Mouse (Mus musculus) left cerebral cortex, postnatal 10 days (tissue): ENCODE measurements around the gene Pdia3. TPM values are rescaled to one million over a fixed set of nuclear protein-coding genes. Genes with fewer than 3 reads are reported as not detected.
A peak's percentile ranks its signal among the peaks of the same experiment; 100 is the strongest.
"Not testable (repeated sequence)": the region's sequence is repeated elsewhere in the genome, so short reads cannot be mapped to it uniquely, and the experiment has no call there.

Source experiments
- DNase-seq, 2 experiments: peaks; one replicate each; pipeline ENCODE4 v3.0.0; 2021 to 2022; ENCODE audit warnings: low spot score in 2 of 2, mixed read lengths in 1 of 2; ENCODE audit errors: extremely low spot score in 1 of 2
- intact Hi-C: fragments of 180-260 bp; cut with DNase I; formaldehyde crosslinking; loops from one replicate; pipeline ENCODE4 v1.15.1; 2025
- total RNA-seq, 2 experiments: library from RNA; stranded (reverse); gene quantifications; 2 replicates each; pipeline ENCODE4 v1.2.3; 2021

Pdia3 gene
- 100 to 1,000 TPM; 198 to 214 TPM for total RNA-seq

DNA sequence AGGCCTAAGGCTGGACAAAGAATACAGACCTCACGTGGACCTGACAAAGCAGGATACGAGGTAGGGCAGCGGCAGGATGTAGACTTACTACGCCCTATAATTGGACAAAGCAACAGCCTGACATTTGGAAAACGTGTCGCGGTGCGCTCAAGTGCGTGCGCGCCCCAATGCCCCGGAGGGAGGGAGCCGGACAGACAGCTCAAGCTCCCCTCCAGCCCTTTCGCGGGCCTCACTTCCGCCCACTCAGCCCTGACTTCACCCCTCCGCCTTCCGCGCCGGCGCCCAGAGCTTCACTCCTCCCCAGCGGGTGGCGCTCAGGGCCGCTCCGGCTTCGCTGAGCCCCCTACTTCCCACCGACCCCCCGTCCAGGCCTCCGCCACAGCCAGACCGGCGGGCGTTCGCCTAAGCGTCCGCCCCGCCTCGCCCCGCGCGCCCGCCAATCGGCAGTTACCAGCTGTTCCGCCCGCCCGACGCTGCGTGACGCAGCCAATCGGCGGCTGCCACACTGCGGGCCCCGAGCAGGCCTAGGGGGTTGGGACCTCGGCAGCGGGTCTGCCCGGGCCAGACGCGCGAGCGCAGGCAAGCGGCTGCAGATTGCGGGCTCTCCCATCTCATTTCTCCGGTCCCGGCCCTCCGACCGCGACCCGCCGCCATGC, at the start of gene Pdia3, which contains the start of gene Catsper2:
TSS of gene Pdia3 (plus strand) at position 389 of the 656 bp plus-strand sequence.
TSS of gene Catsper2 (minus strand) at position 406 of the 656 bp plus-strand sequence.
- intact Hi-C loops, result no loop called here
- DNase-seq, result peak; percentile 93 to 99

- no peak for DNase-seq
Observed at GRCm38 (mm10) chr2:121368831-121369230, 44.7 kb upstream of the Pdia3 start.

DNA sequence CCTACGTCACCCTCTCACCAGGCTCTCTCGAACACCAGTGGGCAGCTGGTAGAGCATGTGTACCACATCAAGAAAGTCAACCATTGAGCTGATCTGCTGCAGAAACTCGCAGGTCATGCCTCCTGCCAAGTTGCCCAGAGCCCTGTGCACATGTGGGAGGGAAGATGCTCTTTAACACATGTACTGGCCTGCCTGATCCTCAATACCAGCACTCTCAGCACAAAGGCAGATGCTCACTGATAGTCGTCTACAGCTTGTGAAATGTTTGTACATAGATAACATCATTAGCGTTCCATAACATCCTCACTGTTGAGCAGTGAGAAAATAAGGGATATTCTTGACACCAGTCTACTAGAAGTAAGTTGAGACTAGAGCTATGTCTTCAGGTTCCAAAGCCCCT, 42.7 kb upstream of the Pdia3 start:
- DNase-seq, result no peak
- intact Hi-C loops, result no loop called here

More at GRCm38 (mm10) chr2:121368831-121369230, 44.7 kb upstream of the Pdia3 start:
- intact Hi-C loops, result no loop called here

DNA sequence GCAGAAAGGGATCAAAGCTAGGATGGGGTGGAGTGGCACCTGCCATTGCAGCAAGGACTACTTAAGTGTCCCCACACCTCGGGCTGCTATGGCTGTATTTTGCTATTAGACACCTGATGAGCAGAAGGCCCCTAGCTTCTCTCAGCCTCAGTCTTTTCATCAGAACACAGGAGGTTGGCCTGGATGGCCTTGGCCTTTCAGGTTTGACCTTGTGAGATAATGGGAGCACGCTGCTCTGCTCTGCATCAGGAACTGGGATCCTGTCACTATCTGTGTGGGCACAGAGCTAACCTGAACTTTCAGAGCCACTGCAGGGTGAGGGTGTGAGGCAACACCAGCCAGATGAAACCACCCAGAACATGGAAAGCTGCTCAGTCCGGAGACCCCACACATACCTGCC, 41.3 kb upstream of the Pdia3 start:
- no peak for DNase-seq
- intact Hi-C loops, result no loop called here

DNA sequence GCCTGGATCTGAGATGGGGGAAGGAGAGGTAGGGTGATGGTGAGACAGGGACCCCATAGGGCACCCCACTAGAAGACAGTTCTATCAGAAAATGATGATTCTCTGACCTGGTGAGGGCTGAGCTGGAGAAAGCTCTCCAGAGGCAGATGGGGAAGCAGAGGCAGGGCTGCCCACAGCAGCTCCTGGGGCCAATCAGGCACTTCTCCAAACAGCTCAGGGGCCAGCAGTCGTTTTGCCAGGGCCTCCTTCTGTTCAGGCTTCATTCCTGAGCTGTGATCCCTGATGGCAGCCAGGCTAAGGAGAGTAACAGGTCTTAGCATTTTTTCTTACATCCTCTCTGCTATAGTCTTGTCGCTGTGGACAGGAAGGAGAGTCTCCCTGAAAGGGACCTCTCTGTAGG, 38.8 kb upstream of the Pdia3 start:
- no peak for DNase-seq
- intact Hi-C loops, result no loop called here

DNA sequence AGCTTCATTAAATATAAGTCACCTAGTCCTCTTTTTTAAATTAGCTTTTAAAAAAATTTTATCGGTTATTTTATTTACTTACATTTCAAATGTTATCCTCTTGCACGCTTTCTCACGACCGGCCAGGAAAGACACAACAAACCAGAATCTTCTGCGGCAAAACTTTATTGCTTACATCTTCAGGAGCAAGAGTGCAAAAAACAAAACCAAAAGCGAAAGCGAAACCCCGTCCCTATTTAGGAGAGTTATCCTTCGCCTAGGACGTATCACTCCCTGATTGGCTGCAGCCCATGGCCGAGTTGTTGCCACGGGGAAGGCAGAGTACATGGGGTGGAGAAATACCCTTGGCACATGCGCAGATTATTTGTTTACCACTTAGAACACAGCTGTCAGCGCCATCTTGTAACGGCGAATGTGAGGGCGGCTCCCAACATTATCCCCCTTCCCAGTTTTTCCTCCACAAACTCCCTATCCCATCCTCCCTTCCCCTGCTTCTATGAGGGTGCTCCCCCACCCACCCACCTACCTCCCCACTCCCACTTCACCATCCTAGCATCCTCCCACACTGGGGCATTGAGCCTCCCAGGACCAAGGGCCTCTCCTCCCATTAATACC, 26.5 kb upstream of the Pdia3 start, which contains the start of gene Strc:
TSS of gene Strc (minus strand) at position 208 of the 615 bp plus-strand sequence.
- intact Hi-C loops, DNase-seq: not testable (repeated sequence)

GRCm38 (mm10) chr2:121396624-121397023, 17.0 kb upstream of the Pdia3 start:
- DNase-seq, result peak; percentile 66 to 83
- intact Hi-C loops, result loop anchor here (5.0 kb wide), 1 partner anchor 39 kb away; the partner anchor contains the start of genes Ckmt1 and Ppip5k1

- intact Hi-C loops, result no loop called here
- DNase-seq, result no peak
Observed at GRCm38 (mm10) chr2:121403296-121403695, 10.3 kb upstream of the Pdia3 start.

- peak in 1 of 2 experiments; percentile 22 for DNase-seq
Observed at GRCm38 (mm10) chr2:121408160-121408559, 5.4 kb upstream of the Pdia3 start.

DNA sequence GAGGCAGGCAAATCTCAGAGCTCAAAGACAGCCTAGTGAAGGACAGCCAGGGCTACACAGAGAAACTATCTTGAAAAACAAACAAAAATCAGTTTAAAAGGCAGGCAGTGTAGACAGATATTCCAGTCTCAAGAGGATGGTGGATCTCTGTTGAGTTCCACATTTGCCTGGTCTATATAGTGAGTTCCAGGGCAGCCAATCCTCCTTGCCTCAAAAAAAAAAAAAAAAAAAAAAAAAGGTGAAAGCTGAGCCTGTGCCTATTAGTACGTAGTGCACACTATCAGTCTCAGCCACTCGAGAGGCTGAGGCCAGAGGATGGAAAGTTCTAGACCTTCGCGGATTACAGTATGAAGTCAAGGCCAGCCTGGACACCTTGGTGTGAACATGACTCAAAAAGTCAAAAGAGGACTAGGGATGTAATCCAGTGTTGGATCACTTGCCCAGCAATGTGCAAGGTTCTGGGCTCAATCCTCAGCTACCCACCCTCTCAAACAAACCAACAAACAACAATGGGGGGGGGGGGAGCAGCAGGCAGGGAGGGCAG, 660 bp upstream of the Pdia3 start:
- DNase-seq, result no peak
- intact Hi-C loops, result no loop called here

More at GRCm38 (mm10) chr2:121408160-121408559, 5.4 kb upstream of the Pdia3 start:
- intact Hi-C loops, result no loop called here

- DNase-seq, result no peak
Observed at GRCm38 (mm10) chr2:121414139-121414685, 637 bp downstream of the Pdia3 start.

DNA sequence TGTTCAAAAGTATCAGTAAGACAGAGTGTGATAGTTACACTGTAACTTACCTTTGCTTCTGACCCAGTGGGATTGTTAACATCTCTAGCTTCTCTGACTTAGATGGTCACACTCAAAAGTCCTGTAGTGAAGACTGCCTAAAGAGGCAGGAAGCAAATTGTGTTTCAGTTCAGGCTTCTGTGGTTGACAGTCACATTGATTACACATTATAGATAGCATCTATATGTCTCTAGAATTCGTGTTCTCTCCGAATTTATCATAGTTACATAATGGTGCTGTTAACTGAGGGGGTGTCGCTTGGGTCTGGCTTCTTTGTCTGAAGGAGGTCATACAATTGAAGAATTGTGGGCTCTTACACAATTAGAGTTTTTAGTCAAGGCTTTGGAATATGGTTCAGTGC, 1.5 kb downstream of the Pdia3 start:
- no peak for DNase-seq
- intact Hi-C loops, result no loop called here

More at GRCm38 (mm10) chr2:121414139-121414685, 637 bp downstream of the Pdia3 start:
- intact Hi-C loops, result no loop called here

GRCm38 (mm10) chr2:121415591-121415990, 2.0 kb downstream of the Pdia3 start:
- DNase-seq, result no peak
- intact Hi-C loops, result no loop called here

GRCm38 (mm10) chr2:121416356-121416755, 2.8 kb downstream of the Pdia3 start:
- DNase-seq, result no peak
- intact Hi-C loops, result no loop called here

GRCm38 (mm10) chr2:121418476-121418875, 4.9 kb downstream of the Pdia3 start:
- DNase-seq, result no peak
- intact Hi-C loops, result no loop called here

DNA sequence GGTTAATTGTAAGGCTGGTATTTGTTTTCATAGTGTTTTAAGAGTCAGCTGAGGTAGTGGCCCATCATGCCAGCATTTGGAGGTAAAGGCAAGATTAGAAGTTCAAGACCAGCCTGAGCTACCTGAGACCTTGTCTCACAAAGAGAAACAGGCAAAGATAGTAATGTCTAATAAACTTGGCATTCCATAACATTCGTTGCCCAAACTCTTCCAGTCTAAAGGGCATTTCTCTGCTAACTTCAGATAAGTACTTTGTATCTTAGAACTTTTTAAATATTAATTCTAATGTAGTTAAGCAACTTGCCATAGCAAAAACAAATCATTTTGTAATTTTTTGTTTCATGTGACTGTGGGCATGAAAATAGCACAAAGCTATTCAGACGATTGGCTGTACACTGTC, 9.6 kb downstream of the Pdia3 start:
- intact Hi-C loops, result no loop called here
- DNase-seq, result no peak

DNA sequence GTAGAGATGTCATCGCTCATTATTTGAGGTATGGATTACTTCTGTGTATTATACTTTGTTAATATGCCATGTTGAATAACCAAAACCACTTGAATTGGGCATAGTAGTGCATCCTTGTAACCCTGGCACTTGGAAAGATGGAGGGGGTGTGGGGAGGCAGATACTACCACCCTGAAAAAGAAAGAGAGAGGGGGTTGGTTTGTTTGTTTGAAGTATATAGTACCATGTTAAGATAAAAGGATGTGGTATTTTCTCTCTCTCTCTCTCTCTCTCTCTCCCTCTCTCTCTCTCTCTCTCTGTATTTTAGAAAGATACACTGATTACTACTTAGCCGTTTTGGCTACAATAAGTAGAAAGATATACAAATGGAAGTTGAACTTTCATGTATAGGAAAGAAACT, 12.3 kb downstream of the Pdia3 start:
- no peak for DNase-seq
- intact Hi-C loops, result no loop called here

- intact Hi-C loops, result no loop called here
- no peak for DNase-seq
Observed at GRCm38 (mm10) chr2:121434854-121435253, 21.3 kb downstream of the Pdia3 start.

DNA sequence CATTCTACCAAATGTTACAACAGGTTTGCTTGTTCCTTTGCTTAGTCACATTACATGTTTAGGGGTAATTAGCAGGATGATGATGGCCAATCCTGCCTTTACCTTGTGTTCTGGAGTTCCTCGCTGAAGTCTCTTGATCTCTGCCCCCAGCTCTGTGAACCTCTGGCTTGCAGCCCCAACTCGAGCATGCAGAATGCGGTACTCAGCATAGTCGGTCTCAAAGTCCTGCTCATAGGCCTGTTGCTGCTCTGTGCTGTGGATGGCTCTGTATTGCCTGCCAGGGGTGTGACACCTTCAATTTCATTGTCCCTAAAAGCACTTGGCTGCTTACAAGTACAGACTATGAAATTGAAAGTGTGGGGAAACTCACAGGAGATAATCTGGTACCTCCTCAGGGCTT, 26.2 kb downstream of the Pdia3 start:
- DNase-seq, result no peak
- intact Hi-C loops, result no loop called here
